Mouse (Mus musculus): ENCODE data around the gene Kremen1. TPM values are rescaled to one million over a fixed set of nuclear protein-coding genes. Genes with fewer than 3 reads are reported as not detected.

Kremen1 gene
- polyA plus RNA-seq, 1 experiment from 2014 or later: 2.4 TPM

DNA sequence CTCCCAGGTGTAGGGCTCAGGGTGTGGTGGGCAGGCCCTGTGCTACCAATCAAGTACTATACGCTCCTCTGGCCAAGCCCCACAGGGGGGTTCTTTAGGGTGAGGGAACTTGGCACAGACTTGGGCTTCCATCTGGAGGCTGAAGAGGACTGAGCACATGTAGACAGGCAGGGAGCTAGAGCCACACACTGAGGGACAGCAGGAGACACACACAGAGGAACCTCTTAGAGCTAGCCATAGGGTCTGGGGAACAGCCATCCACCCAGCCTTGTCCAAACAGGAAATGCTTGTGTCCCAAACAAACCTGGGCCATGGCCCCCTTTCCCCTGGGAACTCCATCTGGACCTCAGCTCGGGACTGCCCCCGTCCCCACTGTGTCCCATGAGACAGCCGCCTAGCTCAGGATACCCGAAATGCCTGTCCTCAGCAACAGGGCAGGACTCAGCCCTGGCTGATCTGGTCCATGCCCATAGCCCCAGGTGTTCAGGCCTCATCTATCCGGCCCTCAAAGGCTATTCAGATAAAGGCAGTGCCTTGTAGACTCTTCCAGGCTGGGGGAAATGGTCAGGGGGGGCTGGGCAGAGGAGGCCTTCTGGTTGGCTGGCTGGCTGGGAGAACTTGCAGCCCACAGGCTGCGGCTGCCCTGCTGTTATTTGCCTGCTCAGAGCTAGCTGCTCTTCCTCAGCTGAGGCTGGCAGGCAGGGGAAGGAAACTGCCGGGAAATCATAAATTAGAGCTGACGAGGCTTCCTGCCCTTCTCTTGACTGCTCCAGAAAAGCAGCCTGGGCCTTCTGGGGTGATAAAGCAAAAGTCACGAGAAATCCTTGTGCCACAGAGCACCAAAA lies 106.2 kb downstream of the Kremen1 start:
- H3K27ac ChIP-seq: no peak overlapping the region
- H3K36me3 ChIP-seq: no peaks in the 10 kb centered on the region
- peaks cover 38% of the 10 kb centered on the region for H3K4me1 ChIP-seq
- H3K27me3 ChIP-seq (replicated peaks): peaks cover 35% of the 10 kb centered on the region
- H3K9ac ChIP-seq: no peak overlapping the region
- H3K4me2 ChIP-seq: no peak overlapping the region
- H3K4me3 ChIP-seq: no peak overlapping the region
- H3K9me3 ChIP-seq (replicated peaks): no peaks in the 10 kb centered on the region
- WGBS (ENCODE audit: insufficient replicate concordance): 35% methylated on average over 10 of the region's 10 CpGs
- no peak for ATAC-seq

DNA sequence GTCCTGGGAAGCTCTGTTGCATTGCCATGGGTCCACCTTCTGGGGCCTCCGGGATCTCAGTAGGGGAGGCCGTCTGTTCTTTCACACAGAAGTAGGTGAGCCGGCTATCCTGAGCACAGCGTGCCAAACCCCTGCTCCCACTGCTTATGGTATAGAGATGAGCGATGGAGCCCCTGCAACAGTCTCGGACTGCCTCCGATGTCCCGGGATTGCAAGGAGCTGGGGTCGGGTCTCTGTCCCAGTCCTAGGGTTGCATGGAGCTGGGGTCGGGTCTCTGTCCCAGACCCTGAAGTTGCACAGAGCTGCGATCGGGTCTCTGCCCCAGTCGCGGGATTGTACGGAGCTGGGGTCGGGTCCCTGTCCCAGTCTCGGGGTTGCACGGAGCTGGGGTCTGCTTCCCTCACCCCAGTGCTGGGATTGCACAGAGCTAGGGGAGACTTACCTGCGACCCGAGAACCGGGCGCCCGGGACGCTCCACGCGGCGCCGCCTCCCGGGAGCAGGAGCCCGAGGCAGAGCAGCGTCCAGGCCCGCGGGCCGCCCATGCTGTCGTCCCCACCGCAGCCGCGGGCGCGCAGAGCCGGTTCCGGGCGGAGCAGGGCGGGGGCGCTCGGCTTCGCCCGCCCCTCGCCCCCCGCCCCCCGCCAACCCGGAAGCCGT lies 109.5 kb downstream of the Kremen1 start, which contains the start of gene Emid1:
Gene Emid1 (minus strand): TSS at position 578 of the 658 bp plus-strand sequence.
- Histone ChIP-seq H3K4me2 (peak within 1 kb of the TSS; percentile 80), H3K9ac (peak within 1 kb of the TSS; percentile 64), H3K36me3 (no peaks in the 10 kb centered on the region), H3K4me3 (peak within 1 kb of the TSS; percentile 58), H3K27ac (no peak within 1 kb of the TSS), H3K4me1 (peaks cover 52% of the 10 kb centered on the region), H3K27me3 (replicated peaks) (peaks cover 37% of the 10 kb centered on the region), H3K9me3 (replicated peaks) (no peaks in the 10 kb centered on the region)
- ATAC-seq: peak; percentile 31
- WGBS (ENCODE audit: insufficient replicate concordance): 4% methylated on average over 48 of the region's 53 CpGs

DNA sequence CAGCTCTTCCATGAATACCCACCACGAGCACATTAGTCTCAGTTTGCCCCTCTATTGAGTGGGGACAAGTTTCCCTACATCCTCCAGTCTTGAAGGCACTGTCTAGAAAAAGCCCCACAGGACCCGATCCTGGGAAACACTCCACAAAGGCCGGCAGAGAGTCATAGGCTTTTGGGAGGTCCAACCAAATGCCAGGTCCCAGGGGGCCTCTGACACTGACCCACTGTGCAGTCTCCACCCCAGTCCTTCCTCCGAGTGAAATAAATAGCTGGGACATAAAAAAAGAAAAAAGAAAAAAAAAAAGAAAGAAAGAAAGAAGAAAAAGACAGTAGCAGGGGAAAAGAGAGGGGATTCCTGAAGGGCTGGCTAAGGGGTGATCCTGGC lies 110.1 kb downstream of the Kremen1 start:
- Histone ChIP-seq H3K27ac (no peak overlapping the region), H3K9ac (peak overlapping the region; percentile 64; the same call in 1 of the 2 replicates), H3K36me3 (no peaks in the 10 kb centered on the region), H3K4me1 (peaks cover 47% of the 10 kb centered on the region), H3K4me3 (peak overlapping the region; percentile 58), H3K4me2 (peak overlapping the region; percentile 80), H3K27me3 (replicated peaks) (peaks cover 31% of the 10 kb centered on the region), H3K9me3 (replicated peaks) (no peaks in the 10 kb centered on the region)
- 22% methylated on average over 4 of the region's 4 CpGs for WGBS (ENCODE audit: insufficient replicate concordance)
- no peak for ATAC-seq

DNA sequence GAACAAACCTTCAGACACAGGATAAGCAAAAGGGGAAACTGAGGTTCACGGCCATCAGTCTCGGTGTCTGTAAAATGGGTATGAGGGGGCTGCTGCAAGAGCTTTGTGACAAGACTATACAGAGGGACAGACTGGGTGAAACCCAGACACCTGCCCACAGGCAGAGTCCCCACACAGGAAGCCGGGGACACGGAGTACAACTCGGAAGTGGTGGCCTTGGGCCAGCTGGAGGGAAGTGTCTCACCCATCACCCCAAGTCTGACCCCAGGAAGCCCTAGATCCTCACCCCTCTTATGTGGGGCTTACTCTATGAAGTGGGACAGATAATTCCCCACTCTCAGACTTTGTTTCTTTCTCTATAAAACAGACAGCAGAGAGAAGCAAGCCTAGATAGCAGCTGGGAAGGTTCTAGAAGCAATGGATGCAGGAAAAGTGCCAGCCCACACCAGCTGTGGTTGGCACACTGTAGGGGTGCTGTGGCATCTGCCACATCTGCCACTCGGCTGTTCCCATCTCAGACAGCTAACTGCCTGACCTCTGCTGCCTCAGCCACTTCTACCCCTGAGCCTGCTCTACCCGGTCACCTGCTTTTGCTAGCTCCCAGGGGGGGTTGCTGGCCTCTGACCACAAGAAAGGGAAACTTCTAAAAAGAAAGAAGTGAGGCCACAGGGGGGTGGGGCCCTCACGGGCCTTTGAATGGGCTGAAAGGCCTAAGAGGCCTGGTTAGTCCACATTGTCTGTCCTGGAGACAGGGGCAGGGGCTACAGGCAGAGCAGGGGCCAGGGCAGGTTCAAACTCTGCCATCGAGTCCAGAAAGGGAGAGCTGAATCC lies 110.7 kb downstream of the Kremen1 start:
- Histone ChIP-seq H3K27me3 (replicated peaks) (peaks cover 31% of the 10 kb centered on the region), H3K9me3 (replicated peaks) (no peaks in the 10 kb centered on the region), H3K4me2 (peak overlapping the region; percentile 80), H3K4me3 (no peak overlapping the region), H3K27ac (no peak overlapping the region), H3K9ac (no peak overlapping the region), H3K36me3 (no peaks in the 10 kb centered on the region), H3K4me1 (peaks cover 41% of the 10 kb centered on the region)
- 37% methylated on average over 9 of the region's 9 CpGs for WGBS (ENCODE audit: insufficient replicate concordance)
- ATAC-seq: no peak

DNA sequence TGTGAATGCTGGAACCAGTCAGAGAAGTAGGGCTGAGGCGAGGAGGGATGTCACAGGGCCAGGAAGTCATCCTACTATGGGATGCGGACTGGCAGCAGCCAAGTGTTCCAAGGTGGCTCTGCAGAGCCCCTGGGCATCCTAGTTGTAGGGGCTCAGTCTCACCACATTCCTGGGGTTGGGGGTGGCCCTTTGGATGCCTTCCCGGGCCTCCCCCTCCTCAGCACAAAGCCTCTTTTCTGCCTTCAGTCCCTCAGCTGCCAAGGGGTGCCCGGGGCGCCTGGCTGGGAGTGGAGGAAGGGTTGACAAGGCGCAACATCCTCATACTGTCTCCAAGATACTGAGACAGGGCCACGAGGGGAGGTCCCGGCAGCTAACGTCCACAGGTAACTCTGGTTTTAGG lies 111.4 kb downstream of the Kremen1 start:
- ATAC-seq: no peak
- Histone ChIP-seq H3K4me2 (peak overlapping the region; percentile 42; the same call in 1 of the 2 replicates), H3K9ac (no peak overlapping the region), H3K9me3 (replicated peaks) (no peaks in the 10 kb centered on the region), H3K4me3 (no peak overlapping the region), H3K27ac (no peak overlapping the region), H3K27me3 (replicated peaks) (peaks cover 31% of the 10 kb centered on the region), H3K36me3 (no peaks in the 10 kb centered on the region), H3K4me1 (peaks cover 35% of the 10 kb centered on the region)
- 50% methylated on average over 9 of the region's 9 CpGs for WGBS (ENCODE audit: insufficient replicate concordance)

DNA sequence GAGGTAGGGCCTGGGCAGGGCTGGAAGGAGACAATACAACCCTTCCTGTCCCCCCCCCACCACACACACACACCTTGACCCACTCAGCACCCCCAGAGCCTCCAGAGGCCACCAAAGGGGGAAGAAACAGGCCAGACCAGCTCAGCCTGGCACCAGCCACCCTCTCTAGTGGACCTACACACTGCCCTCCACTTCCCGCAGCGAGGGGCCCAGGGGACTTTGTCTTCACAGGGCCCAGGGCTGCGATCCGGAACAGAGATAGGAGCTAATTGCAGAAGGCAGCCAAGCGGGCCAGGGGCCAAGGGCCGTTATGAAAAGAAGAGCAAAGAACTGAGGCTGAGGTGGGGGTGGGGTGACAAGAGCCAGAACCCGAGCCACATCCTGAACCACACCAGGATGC lies 112.1 kb downstream of the Kremen1 start:
- 4% methylated on average over 7 of the region's 7 CpGs for WGBS (ENCODE audit: insufficient replicate concordance)
- no peak overlapping the region for H3K4me3 ChIP-seq
- H3K4me2 ChIP-seq: peak overlapping the region; percentile 42
- H3K4me1 ChIP-seq: peaks cover 33% of the 10 kb centered on the region
- peaks cover 31% of the 10 kb centered on the region for H3K27me3 ChIP-seq (replicated peaks)
- no peaks in the 10 kb centered on the region for H3K9me3 ChIP-seq (replicated peaks)
- no peaks in the 10 kb centered on the region for H3K36me3 ChIP-seq
- H3K27ac ChIP-seq: no peak overlapping the region
- H3K9ac ChIP-seq: 0 out of 2 replicates have a peak overlapping the region, but pooled peaks have one; percentile 37
- peak; percentile 21; the same call in 1 of the 2 replicates for ATAC-seq

DNA sequence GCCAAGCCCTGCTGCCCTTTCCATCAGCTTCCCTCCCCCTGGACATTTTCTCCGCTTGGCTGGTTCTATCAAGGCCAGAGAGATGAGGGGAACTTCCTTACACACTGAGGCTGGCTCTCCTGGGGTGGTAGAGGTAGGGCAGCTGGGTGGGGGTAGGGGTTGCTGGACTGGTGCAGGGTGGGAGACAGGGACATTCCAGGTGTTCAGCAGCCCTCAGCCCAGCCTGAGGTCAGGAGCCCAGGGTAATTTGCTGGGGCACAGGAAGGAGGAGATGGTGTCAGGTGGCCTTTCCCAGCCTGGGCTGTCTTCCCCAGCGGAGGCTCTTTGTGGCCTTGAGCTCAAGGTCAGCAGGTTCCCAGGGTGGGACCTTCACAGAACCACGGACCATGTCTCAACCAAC lies 115.8 kb downstream of the Kremen1 start:
- WGBS (ENCODE audit: insufficient replicate concordance): 68% methylated on average over 3 of the region's 3 CpGs
- ATAC-seq: no peak
- no peak overlapping the region for H3K4me3 ChIP-seq

DNA sequence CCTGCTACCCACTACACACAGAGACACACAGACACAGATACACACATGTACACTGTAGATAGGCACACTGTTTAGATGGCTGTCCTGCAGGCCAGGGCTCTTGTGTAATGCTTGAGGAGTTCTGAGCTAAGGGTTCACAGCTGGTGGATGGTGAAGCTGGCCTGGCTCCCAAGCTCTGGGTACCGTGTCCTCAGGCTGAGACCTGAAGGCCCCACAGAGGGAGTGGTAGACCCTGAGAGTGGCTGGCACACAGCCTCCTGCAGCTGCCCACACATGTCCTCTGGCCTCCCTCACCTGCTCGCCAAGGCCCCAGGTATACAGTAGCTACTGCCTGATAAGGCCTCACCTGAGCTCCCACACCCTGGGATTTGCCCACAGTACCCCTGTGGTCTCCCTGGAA lies 119.4 kb downstream of the Kremen1 start:
- WGBS (ENCODE audit: insufficient replicate concordance): 63% methylated on average over 2 of the region's 2 CpGs
- Histone ChIP-seq H3K9ac (no peak overlapping the region), H3K9me3 (replicated peaks) (no peaks in the 10 kb centered on the region), H3K4me1 (peaks cover 18% of the 10 kb centered on the region), H3K4me2 (no peak overlapping the region), H3K27me3 (replicated peaks) (no peaks in the 10 kb centered on the region), H3K27ac (no peak overlapping the region), H3K4me3 (no peak overlapping the region), H3K36me3 (no peaks in the 10 kb centered on the region)
- ATAC-seq: no peak

More for the DNA sequence above, 115.8 kb downstream of the Kremen1 start:
- Histone ChIP-seq H3K27ac (no peak overlapping the region), H3K4me2 (no peak overlapping the region), H3K9ac (no peak overlapping the region), H3K9me3 (replicated peaks) (no peaks in the 10 kb centered on the region), H3K36me3 (no peaks in the 10 kb centered on the region), H3K27me3 (replicated peaks) (peaks cover 8% of the 10 kb centered on the region), H3K4me1 (peaks cover 30% of the 10 kb centered on the region)

Other genes with a start within 250 kb of the Kremen1 start
- gene Rasl10a, start 203.4 kb downstream of the Kremen1 start, polyA plus RNA-seq (2016; fragmentation: Nextera tagmentation; extraction: Ambion mirVana): 0.77 and 1.1 TPM in 2 replicates
- 35.2 and 37.5 TPM in 2 replicates for gene Gas2l1, start 196.2 kb downstream of the Kremen1 start, polyA plus RNA-seq (2016; fragmentation: Nextera tagmentation; extraction: Ambion mirVana)
- 19.0 and 22.9 TPM in 2 replicates for gene Rhbdd3, start 162.6 kb downstream of the Kremen1 start, polyA plus RNA-seq (2016; fragmentation: Nextera tagmentation; extraction: Ambion mirVana)
- 432 and 434 TPM in 2 replicates for gene Ewsr1, start 162.3 kb downstream of the Kremen1 start, polyA plus RNA-seq (2016; fragmentation: Nextera tagmentation; extraction: Ambion mirVana)
- 9.0 and 9.1 TPM in 2 replicates for gene Emid1, start 109.3 kb downstream of the Kremen1 start, polyA plus RNA-seq (2016; fragmentation: Nextera tagmentation; extraction: Ambion mirVana)
- gene Znrf3, start 183.3 kb upstream of the Kremen1 start, polyA plus RNA-seq (2016; fragmentation: Nextera tagmentation; extraction: Ambion mirVana): 5.0 and 5.4 TPM in 2 replicates